Mouse (Mus musculus) midbrain, postnatal 0 days (tissue): ENCODE results near the gene Camk2d. TPM values are rescaled to one million over a fixed set of nuclear protein-coding genes. Genes with fewer than 3 reads are reported as not detected.

Experiments
- ATAC-seq: fragments of 200-750 bp; cut with Nextera tagmentation; 2 replicates; pipeline ENCODE4 v1.8.0; 2017; ENCODE audit warnings: moderate number of reproducible peaks, mild to moderate bottlenecking, moderate TSS enrichment, moderate library complexity; ENCODE audit not compliant: low FRiP score
- DNase-seq: peaks from one replicate; pipeline ENCODE4 v3.0.0-alpha.2; 2015; ENCODE audit warnings: low spot score
- H3K27ac ChIP-seq: fragments of 300-500 bp; sonication (generic); 2 replicates; pipeline ENCODE4 v1.5.1; 2014; ENCODE audit warnings: low read depth, mild to moderate bottlenecking, low read length, mixed read lengths
- H3K27me3 ChIP-seq: fragments of 300-500 bp; sonication (generic); 2 replicates; pipeline ENCODE4 v1.6.1; 2014; ENCODE audit warnings: low read length, control low read depth, mixed read lengths; ENCODE audit not compliant: insufficient read depth
- H3K36me3 ChIP-seq: fragments of 300-500 bp; sonication (generic); 2 replicates; pipeline ENCODE4 v1.6.1; 2014; ENCODE audit warnings: low read length, control low read depth, mixed read lengths; ENCODE audit not compliant: insufficient read depth
- H3K4me1 ChIP-seq: fragments of 300-500 bp; sonication (generic); 2 replicates; pipeline ENCODE4 v1.6.1; 2014; ENCODE audit warnings: mild to moderate bottlenecking, control low read depth, antibody characterized with exemption, low read length, mixed read lengths; ENCODE audit not compliant: insufficient read depth
- H3K4me2 ChIP-seq: fragments of 300-500 bp; sonication (generic); 2 replicates; pipeline ENCODE4 v1.6.1; 2014; ENCODE audit warnings: low read depth, mild to moderate bottlenecking, low read length, mixed read lengths; ENCODE audit not compliant: poor library complexity, severe bottlenecking
- H3K4me3 ChIP-seq: fragments of 300-500 bp; sonication (generic); 2 replicates; pipeline ENCODE4 v1.5.1; 2014; ENCODE audit warnings: low read depth, mild to moderate bottlenecking, low read length, moderate library complexity
- H3K9ac ChIP-seq: fragments of 300-500 bp; sonication (generic); replicated peaks from 2 replicates; pipeline ENCODE4 v1.6.1; 2014; ENCODE audit warnings: mild to moderate bottlenecking, low read length, moderate library complexity, mixed read lengths; ENCODE audit not compliant: poor library complexity, severe bottlenecking
- H3K9me3 ChIP-seq: fragments of 300-500 bp; sonication (generic); 2 replicates; pipeline ENCODE4 v1.6.1; 2016; ENCODE audit warnings: low read length, control low read depth
- CTCF ChIP-seq: IDR thresholded peaks from 2 replicates; pipeline ENCODE4 v1.5.1; 2016; ENCODE audit warnings: antibody characterized with exemption, mild to moderate bottlenecking
- WGBS: fragments of 180-500 bp; shearing (Covaris S2); extraction: QIAGEN DNeasy Blood & Tissue Kit; methylation state at CpG from one replicate; pipeline ENCODE4 v1.1.7; 2014; 5-methylcytosine and 5-hydroxymethylcytosine counted together
- polyA plus RNA-seq: library from polyadenylated mRNA; unstranded; fragments of >200 nt; fragmentation: Nextera tagmentation; extraction: Ambion mirVana; gene quantifications from 2 replicates; pipeline ENCODE4 v1.2.1, GENCODE M21; 2015
- total RNA-seq: library from RNA; depleted of rRNA; stranded (reverse); fragments of >200 nt; gene quantifications from 2 replicates; pipeline ENCODE4 v1.2.3, GENCODE M21; 2014

The Camk2d gene
- total and polyA plus RNA-seq, 2 experiments from 2014 or later = 95.8 to 143 TPM

- ATAC-seq = 0 out of 2 replicates have a peak, but pooled peaks have one; percentile 1
- TF ChIP-seq CTCF = no peak
These were observed 1.7 kb downstream of the Camk2d start for GRCm38 (mm10) chr3:126597596-126598328.

DNA sequence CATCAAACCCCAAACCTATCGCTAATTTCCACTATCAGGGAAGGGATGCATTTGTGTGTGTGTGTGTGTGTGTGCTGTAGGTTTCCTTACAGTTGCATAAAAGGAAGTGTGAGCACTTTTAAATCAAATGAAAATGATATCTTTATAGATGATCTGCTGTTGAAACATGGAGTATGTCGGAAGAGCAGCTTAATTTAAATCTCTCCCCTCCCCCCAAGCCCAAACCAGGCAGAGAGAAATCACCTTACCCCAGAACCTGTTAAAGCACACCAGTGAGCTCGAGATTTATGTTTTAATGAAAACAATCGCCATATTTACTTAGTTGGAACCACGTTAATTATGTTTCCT is 2.2 kb downstream of the Camk2d start:
- no peaks in the 10 kb centered on the region for H3K4me1 ChIP-seq
- 2% methylated on average over 5 of the region's 5 CpGs for WGBS
- H3K27me3 ChIP-seq = no peaks in the 10 kb centered on the region
- no peaks in the 10 kb centered on the region for H3K36me3 ChIP-seq
- DNase-seq (no peak), ATAC-seq (no peak)
- peak overlapping the region; percentile 90 for H3K9ac ChIP-seq
- peak overlapping the region; percentile 88 for H3K4me3 ChIP-seq
- peak overlapping the region; percentile 97 for H3K27ac ChIP-seq
- H3K9me3 ChIP-seq = no peaks in the 10 kb centered on the region
- H3K4me2 ChIP-seq = peak overlapping the region; percentile 93
- TF ChIP-seq CTCF = no peak

More at GRCm38 (mm10) chr3:126597596-126598328, 1.7 kb downstream of the Camk2d start:
- peak overlapping the region; percentile 93 for H3K4me2 ChIP-seq
- no peaks in the 10 kb centered on the region for H3K4me1 ChIP-seq
- H3K36me3 ChIP-seq = no peaks in the 10 kb centered on the region
- peak overlapping the region; percentile 97 for H3K27ac ChIP-seq
- WGBS = under 1% methylated on average over 28 of the region's 29 CpGs
- DNase-seq = peak; percentile 44
- H3K9me3 ChIP-seq = no peaks in the 10 kb centered on the region
- peak overlapping the region; percentile 90 for H3K9ac ChIP-seq
- no peaks in the 10 kb centered on the region for H3K27me3 ChIP-seq
- peak overlapping the region; percentile 88 for H3K4me3 ChIP-seq

DNA sequence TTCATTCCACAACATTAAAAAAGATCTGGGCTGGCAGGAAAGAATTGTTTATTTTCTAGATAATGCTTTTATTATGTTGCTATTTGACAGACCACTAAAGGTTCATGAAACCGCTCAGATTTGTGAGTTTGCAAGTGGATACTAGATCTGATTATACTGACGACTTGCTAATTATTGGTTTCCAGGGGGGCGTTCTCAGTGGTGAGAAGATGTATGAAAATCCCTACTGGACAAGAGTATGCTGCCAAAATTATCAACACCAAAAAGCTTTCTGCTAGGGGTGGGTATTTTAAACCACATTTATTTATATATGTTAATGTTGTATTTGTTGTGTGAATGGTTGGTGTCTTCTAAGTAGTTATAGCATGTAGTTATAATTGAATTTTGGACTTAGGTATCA is 2.8 kb downstream of the Camk2d start:
- no peak for TF ChIP-seq CTCF

DNA sequence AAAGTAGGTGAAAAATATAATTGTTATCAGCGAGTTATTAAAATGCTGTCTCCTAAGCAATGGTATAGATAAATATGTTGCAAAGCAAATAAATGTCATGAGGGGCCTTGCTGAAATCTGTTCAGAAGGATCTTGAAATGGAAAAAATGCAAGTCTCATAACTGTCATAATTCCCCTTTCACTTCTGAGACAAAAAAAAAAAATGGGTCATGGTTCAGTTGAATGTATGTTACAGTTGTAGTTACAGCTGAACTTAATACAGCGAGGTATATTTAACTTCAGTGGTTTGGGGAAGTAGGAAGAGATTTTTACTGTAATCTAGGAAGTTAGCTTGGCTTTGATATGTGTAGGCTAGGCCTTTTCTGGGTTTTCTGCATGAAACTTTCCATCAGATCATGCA is 3.2 kb downstream of the Camk2d start:
- H3K27ac ChIP-seq = no peak overlapping the region

More for the DNA sequence above, 2.8 kb downstream of the Camk2d start:
- H3K4me3 ChIP-seq = peak overlapping the region; percentile 88
- peak overlapping the region; percentile 93 for H3K4me2 ChIP-seq
- no peaks in the 10 kb centered on the region for H3K36me3 ChIP-seq
- no peaks in the 10 kb centered on the region for H3K27me3 ChIP-seq
- ATAC-seq (no peak), DNase-seq (no peak)
- H3K27ac ChIP-seq = no peak overlapping the region
- H3K9me3 ChIP-seq = no peaks in the 10 kb centered on the region
- H3K9ac ChIP-seq = peak overlapping the region; percentile 90
- 55% methylated on average over 3 of the region's 3 CpGs for WGBS
- no peaks in the 10 kb centered on the region for H3K4me1 ChIP-seq

GRCm38 (mm10) chr3:126599936-126600335 is 3.8 kb downstream of the Camk2d start:
- H3K4me2 ChIP-seq = peak overlapping the region; percentile 93
- WGBS = 50% methylated on average over 10 of the region's 10 CpGs
- H3K4me3 ChIP-seq = peak overlapping the region; percentile 88; the same call in 1 of the 2 replicates
- ATAC-seq = no peak
- TF ChIP-seq CTCF = no peak
- H3K9ac ChIP-seq = no peak overlapping the region
- H3K27me3 ChIP-seq = no peaks in the 10 kb centered on the region
- no peaks in the 10 kb centered on the region for H3K9me3 ChIP-seq
- no peak for DNase-seq
- no peaks in the 10 kb centered on the region for H3K36me3 ChIP-seq
- no peak overlapping the region for H3K27ac ChIP-seq
- H3K4me1 ChIP-seq = no peaks in the 10 kb centered on the region

More for the DNA sequence above, 3.2 kb downstream of the Camk2d start:
- H3K4me2 ChIP-seq = peak overlapping the region; percentile 93
- H3K4me3 ChIP-seq = peak overlapping the region; percentile 88; the same call in 1 of the 2 replicates
- H3K4me1 ChIP-seq = no peaks in the 10 kb centered on the region
- no peaks in the 10 kb centered on the region for H3K27me3 ChIP-seq
- no peaks in the 10 kb centered on the region for H3K9me3 ChIP-seq
- DNase-seq (no peak), ATAC-seq (no peak)
- 80% methylated on average over 2 of the region's 2 CpGs for WGBS
- TF ChIP-seq CTCF = no peak
- H3K36me3 ChIP-seq = no peaks in the 10 kb centered on the region
- 0 out of 2 replicates have a peak overlapping the region, but pooled peaks have one; percentile 90 for H3K9ac ChIP-seq

DNA sequence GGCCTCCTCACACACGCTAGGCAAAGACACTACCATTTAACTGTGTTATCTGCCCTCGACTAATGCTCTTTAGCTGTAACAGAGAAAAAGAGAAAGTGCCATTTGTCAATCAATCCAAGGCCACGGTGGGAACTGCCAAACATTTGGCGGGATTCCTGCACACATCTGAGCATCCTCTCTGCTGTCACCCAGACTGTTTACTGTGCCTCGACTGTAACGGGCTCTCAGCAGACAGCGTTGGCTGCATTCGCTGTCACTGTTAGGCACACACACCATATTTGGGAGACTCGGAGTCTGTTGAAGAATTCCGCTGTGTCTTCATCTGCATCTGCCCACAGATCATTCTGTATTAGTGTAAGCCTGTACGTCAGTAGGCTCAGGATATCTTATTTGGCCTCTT is 6.7 kb downstream of the Camk2d start:
- Histone ChIP-seq H3K36me3 (no peaks in the 10 kb centered on the region), H3K9me3 (no peaks in the 10 kb centered on the region), H3K9ac (no peak overlapping the region), H3K4me3 (no peak overlapping the region), H3K27me3 (no peaks in the 10 kb centered on the region), H3K27ac (no peak overlapping the region), H3K4me2 (no peak overlapping the region), H3K4me1 (no peaks in the 10 kb centered on the region)
- TF ChIP-seq CTCF = no peak
- 75% methylated on average over 11 of the region's 11 CpGs for WGBS
- DNase-seq = no peak
- ATAC-seq = no peak
